Mouse (Mus musculus) liver, adult 2 months (tissue): ENCODE data around the gene Tspan33. TPM values are rescaled to one million over a fixed set of nuclear protein-coding genes. Genes with fewer than 3 reads are reported as not detected.
A peak's percentile ranks its signal among the peaks of the same experiment; 100 is the strongest.
"Not testable (repeated sequence)": the region's sequence is repeated elsewhere in the genome, so short reads cannot be mapped to it uniquely, and the experiment has no call there.

Experiments used
- DNase-seq: peaks from one replicate; pipeline ENCODE4 v3.0.0-alpha.2; 2011; ENCODE audit warnings: low read depth, low spot score; ENCODE audit errors: extremely low read depth
- H3K27ac ChIP-seq: fragments of 200-500 bp; replicated peaks from 2 replicates; pipeline ENCODE4 v1.5.1; 2012; ENCODE audit warnings: low read depth, mild to moderate bottlenecking, control low read depth, inconsistent platforms, low read length; ENCODE audit not compliant: insufficient read depth
- H3K27me3 ChIP-seq: fragments of 200-500 bp; 2 replicates; pipeline ENCODE4 v1.6.1; 2012; ENCODE audit warnings: mild to moderate bottlenecking, moderate library complexity, low read length, inconsistent platforms; ENCODE audit not compliant: control insufficient read depth, insufficient read depth
- H3K36me3 ChIP-seq: fragments of 200-500 bp; 2 replicates; pipeline ENCODE4 v1.6.1; 2012; ENCODE audit warnings: low read length, inconsistent platforms; ENCODE audit not compliant: control insufficient read depth, insufficient read depth
- H3K4me1 ChIP-seq: fragments of 200-500 bp; 2 replicates; pipeline ENCODE4 v1.6.1; 2011; ENCODE audit warnings: low read length; ENCODE audit not compliant: control insufficient read depth, insufficient read depth
- H3K4me3 ChIP-seq: fragments of 200-500 bp; 2 replicates; pipeline ENCODE4 v1.5.1; 2011; ENCODE audit warnings: low read depth, mild to moderate bottlenecking, control low read depth, low read length, moderate library complexity; ENCODE audit not compliant: insufficient read depth
- H3K79me2 ChIP-seq: fragments of 200-500 bp; 2 replicates; pipeline ENCODE4 v1.6.1; 2012; ENCODE audit warnings: inconsistent platforms, mild to moderate bottlenecking, low read length, moderate library complexity; ENCODE audit not compliant: control insufficient read depth, insufficient read depth
- H3K9ac ChIP-seq: fragments of 200-500 bp; 2 replicates; pipeline ENCODE4 v1.6.1; 2012; ENCODE audit warnings: low read depth, mild to moderate bottlenecking, control low read depth, inconsistent platforms, low read length
- CTCF ChIP-seq: fragments of 200-500 bp; IDR thresholded peaks from 2 replicates; pipeline ENCODE4 v1.5.1; 2011; ENCODE audit warnings: low read depth, low read length, control low read depth
- POLR2A ChIP-seq: fragments of 200-500 bp; IDR thresholded peaks from 2 replicates; pipeline ENCODE4 v1.6.1; 2011; ENCODE audit warnings: low read length, control low read depth; ENCODE audit not compliant: insufficient read depth; ENCODE audit errors: extremely low read depth
- WGBS: fragments of 180-500 bp; shearing (Covaris S2); methylation state at CpG from one replicate; pipeline ENCODE4 v1.1.7; 2018; 5-methylcytosine and 5-hydroxymethylcytosine counted together
- polyA plus RNA-seq: library from polyadenylated mRNA; depleted of rRNA; stranded (reverse); fragments of >200 nt; gene quantifications from 2 replicates; pipeline ENCODE4 v1.2.3, GENCODE M21; 2012
- total RNA-seq: library from RNA; depleted of rRNA; stranded (reverse); fragments of >200 nt; gene quantifications from 2 replicates; pipeline ENCODE4 v1.2.3, GENCODE M21; 2014

The Tspan33 gene
- total and polyA plus RNA-seq, 2 experiments = 4.2 to 7.0 TPM

DNA sequence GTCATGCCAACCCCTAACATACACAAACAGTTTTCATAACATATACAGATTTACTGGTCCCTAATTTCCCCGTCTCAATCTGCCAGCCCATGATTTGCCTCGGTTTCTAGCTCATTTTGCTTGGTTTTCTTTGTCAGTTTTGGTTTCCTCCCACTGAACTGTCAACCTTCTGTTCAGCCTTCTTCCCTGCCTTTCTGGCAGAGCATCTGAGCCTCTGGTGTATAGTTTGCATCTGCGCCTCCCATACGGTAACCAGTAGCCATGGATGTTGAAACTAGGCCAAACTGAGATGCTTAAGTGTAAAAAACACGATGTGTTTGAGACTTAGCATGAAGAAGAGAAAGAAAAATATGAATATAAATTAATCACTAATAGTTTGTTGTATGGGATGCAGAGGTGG lies 62.0 kb downstream of the Tspan33 start:
- TF ChIP-seq CTCF (no peak), POLR2A (no peak)
- no peak for DNase-seq
- Histone ChIP-seq H3K36me3 (no peaks in the 10 kb centered on the region), H3K4me1 (peaks cover 3% of the 10 kb centered on the region), H3K27me3 (no peaks in the 10 kb centered on the region), H3K4me3 (no peak overlapping the region), H3K27ac (no peak overlapping the region), H3K9ac (no peak overlapping the region), H3K79me2 (no peaks in the 10 kb centered on the region)
- 61% methylated on average over 5 of the region's 5 CpGs for WGBS

DNA sequence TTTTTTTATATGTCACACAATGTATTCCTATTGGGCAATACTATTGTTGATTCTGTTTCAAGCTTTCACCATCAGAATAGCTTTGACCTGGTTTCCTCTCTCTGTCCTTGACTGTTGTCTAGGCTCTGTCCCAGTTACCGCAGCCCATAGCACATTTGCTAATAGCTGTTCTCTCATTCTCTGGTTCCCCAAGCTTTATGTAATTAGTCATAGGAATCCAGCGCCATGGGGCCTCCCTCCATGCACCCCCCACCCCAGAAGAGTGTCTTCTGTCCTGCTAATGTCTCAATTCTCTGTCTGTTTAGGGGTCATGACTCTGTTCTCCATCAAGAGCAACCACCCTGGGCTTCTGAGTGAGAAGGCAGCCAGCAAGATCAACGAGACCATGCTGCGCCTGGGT lies 62.5 kb downstream of the Tspan33 start:
- no peaks in the 10 kb centered on the region for H3K36me3 ChIP-seq
- no peak overlapping the region for H3K4me3 ChIP-seq
- no peak overlapping the region for H3K27ac ChIP-seq
- peaks cover 3% of the 10 kb centered on the region for H3K4me1 ChIP-seq
- DNase-seq = peak; percentile 75
- H3K79me2 ChIP-seq = no peaks in the 10 kb centered on the region
- no peak overlapping the region for H3K9ac ChIP-seq
- WGBS = 33% methylated on average over 4 of the region's 4 CpGs
- no peak for TF ChIP-seq CTCF
- TF ChIP-seq POLR2A = no peak
- H3K27me3 ChIP-seq = no peaks in the 10 kb centered on the region

DNA sequence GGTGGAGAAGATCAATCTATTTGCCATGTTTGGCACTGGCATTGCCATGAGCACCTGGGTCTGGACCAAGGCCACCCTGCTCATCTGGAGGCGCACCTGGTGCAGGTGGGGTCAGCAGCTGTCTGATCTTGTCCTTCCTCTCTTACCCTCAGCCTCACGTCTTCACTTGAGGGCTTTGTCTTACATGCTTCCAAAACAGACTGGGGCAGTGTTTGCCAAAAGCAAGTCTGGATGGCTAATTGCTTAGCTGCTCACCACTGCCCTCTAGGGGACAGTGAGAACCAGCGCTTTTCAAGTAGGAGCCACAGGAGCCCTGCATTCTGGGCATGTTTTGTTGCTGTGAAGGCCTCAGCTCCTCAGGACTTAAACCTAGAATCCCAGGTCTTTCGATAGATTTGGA lies 64.4 kb downstream of the Tspan33 start:
- WGBS = 37% methylated on average over 4 of the region's 4 CpGs
- no peaks in the 10 kb centered on the region for H3K79me2 ChIP-seq

GRCm38 (mm10) chr6:29759012-29759679 lies 65.1 kb downstream of the Tspan33 start:
- no peaks in the 10 kb centered on the region for H3K36me3 ChIP-seq
- H3K4me1 ChIP-seq = peaks cover 5% of the 10 kb centered on the region
- H3K79me2 ChIP-seq = no peaks in the 10 kb centered on the region
- H3K27me3 ChIP-seq = no peaks in the 10 kb centered on the region
- H3K9ac ChIP-seq = no peak overlapping the region
- peak; percentile 31 for DNase-seq
- H3K27ac ChIP-seq = no peak overlapping the region
- H3K4me3 ChIP-seq = no peak overlapping the region
- TF ChIP-seq POLR2A (no peak), CTCF (no peak)
- WGBS = 76% methylated on average over 13 of the region's 13 CpGs

More for the DNA sequence above, 64.4 kb downstream of the Tspan33 start:
- Histone ChIP-seq H3K9ac (no peak overlapping the region), H3K4me1 (peaks cover 5% of the 10 kb centered on the region), H3K4me3 (no peak overlapping the region), H3K27ac (no peak overlapping the region), H3K36me3 (no peaks in the 10 kb centered on the region), H3K27me3 (no peaks in the 10 kb centered on the region)
- peak; percentile 68 for DNase-seq
- peak; percentile 85 for TF ChIP-seq CTCF
- TF ChIP-seq POLR2A = no peak

DNA sequence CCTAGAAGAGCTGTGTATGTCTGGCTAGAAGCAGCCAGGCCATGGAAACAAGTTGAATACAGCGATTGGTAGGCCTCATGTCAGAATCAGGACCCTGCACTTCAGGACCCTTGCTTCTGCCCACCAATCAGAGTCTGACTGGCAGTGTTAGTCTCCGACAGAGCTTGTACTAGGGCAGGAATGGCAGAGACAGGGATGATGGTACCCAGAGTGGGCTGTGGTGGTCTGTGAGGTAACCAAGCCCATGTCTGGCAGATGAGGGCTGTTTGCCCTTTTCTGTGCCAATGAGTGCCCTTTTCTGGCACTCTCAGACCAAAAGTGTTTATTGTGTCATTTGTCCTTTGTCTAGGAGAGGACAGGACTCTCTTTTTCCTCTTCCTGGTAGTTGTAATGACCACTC lies 66.4 kb downstream of the Tspan33 start:
- not testable (repeated sequence) for H3K36me3 ChIP-seq, H3K4me1 ChIP-seq, H3K4me3 ChIP-seq, H3K27me3 ChIP-seq, DNase-seq, H3K79me2 ChIP-seq, H3K9ac ChIP-seq, H3K27ac ChIP-seq
- WGBS = 93% methylated on average over 2 of the region's 2 CpGs

- WGBS = 88% methylated on average over 4 of the region's 4 CpGs
- DNase-seq = no peak
- TF ChIP-seq POLR2A = no peak
- TF ChIP-seq CTCF = no peak
- Histone ChIP-seq H3K4me1 (peaks cover 3% of the 10 kb centered on the region), H3K9ac (no peak overlapping the region), H3K4me3 (no peak overlapping the region), H3K27me3 (no peaks in the 10 kb centered on the region), H3K79me2 (no peaks in the 10 kb centered on the region), H3K27ac (no peak overlapping the region), H3K36me3 (no peaks in the 10 kb centered on the region)
Measured at GRCm38 (mm10) chr6:29761282-29761681, 67.3 kb downstream of the Tspan33 start.
